Mouse (Mus musculus) brain, embryonic 14.5 days (tissue): ENCODE measurements around the gene Hapln3.

Experiments used
- CTCF ChIP-seq: fragments of 200-500 bp; IDR thresholded peaks from 2 replicates; pipeline ENCODE4 v1.5.1; 2012; ENCODE audit warnings: inconsistent platforms, mild to moderate bottlenecking, moderate library complexity, borderline replicate concordance; ENCODE audit not compliant: insufficient read depth, insufficient read length; ENCODE audit errors: extremely low read depth
- POLR2A ChIP-seq: fragments of 200-500 bp; IDR thresholded peaks from 2 replicates; pipeline ENCODE4 v1.6.1; 2012; ENCODE audit warnings: mild to moderate bottlenecking, inconsistent platforms, borderline replicate concordance; ENCODE audit not compliant: poor library complexity, insufficient read depth, insufficient read length, severe bottlenecking; ENCODE audit errors: extremely low read depth

DNA sequence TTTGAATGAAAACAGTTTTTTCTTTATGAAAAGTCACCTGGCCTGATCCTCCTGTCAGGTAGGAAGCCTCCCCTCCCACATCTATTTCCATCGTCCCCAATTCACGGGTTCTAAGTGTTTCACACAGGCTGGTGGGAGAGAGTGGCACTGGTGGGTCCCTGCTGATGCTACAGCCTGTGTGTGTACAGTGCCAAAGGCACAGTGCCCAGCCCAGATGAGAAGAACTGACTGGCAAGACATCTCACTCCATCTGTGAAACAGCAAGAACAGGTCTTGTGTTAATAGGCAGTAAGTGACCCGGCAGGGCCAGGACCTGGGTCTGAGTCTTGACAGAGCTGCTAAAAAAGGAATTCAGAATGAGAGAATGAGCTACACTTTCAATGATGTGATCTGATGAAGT is 51.6 kb downstream of the Hapln3 start:
- no peak for TF ChIP-seq CTCF
- TF ChIP-seq POLR2A: no peak
